Mouse (Mus musculus) embryonic facial prominence, embryonic 15.5 days (tissue): ENCODE measurements around the gene Adk. TPM values are rescaled to one million over a fixed set of nuclear protein-coding genes. Genes with fewer than 3 reads are reported as not detected.

Source experiments
- ATAC-seq: fragments of 200-750 bp; cut with Nextera tagmentation; 2 replicates; pipeline ENCODE4 v1.8.0; 2017; ENCODE audit warnings: low read depth, moderate TSS enrichment; ENCODE audit not compliant: insufficient number of reproducible peaks, low FRiP score, low TSS enrichment
- H3K27ac ChIP-seq: fragments of 300-500 bp; sonication (generic); replicated peaks from 2 replicates; pipeline ENCODE4 v1.5.1; 2015; ENCODE audit warnings: mild to moderate bottlenecking, inconsistent platforms
- H3K27me3 ChIP-seq: fragments of 300-500 bp; sonication (generic); 2 replicates; pipeline ENCODE4 v1.6.1; 2015; ENCODE audit warnings: inconsistent platforms
- H3K36me3 ChIP-seq: fragments of 300-500 bp; sonication (generic); 2 replicates; pipeline ENCODE4 v1.6.1; 2015; ENCODE audit warnings: mild to moderate bottlenecking, inconsistent platforms
- H3K4me1 ChIP-seq: fragments of 300-500 bp; sonication (generic); 2 replicates; pipeline ENCODE4 v1.6.1; 2015; ENCODE audit warnings: inconsistent platforms
- H3K4me2 ChIP-seq: fragments of 300-500 bp; sonication (generic); replicated peaks from 2 replicates; pipeline ENCODE4 v1.6.1; 2015; ENCODE audit warnings: mild to moderate bottlenecking, inconsistent platforms
- H3K4me3 ChIP-seq: fragments of 300-500 bp; sonication (generic); replicated peaks from 2 replicates; pipeline ENCODE4 v1.5.1; 2015; ENCODE audit warnings: mild to moderate bottlenecking, inconsistent platforms
- H3K9ac ChIP-seq: fragments of 300-500 bp; sonication (generic); 2 replicates; pipeline ENCODE4 v1.6.1; 2015; ENCODE audit warnings: inconsistent platforms
- H3K9me3 ChIP-seq: fragments of 300-500 bp; sonication (generic); replicated peaks from 2 replicates; pipeline ENCODE4 v1.6.1; 2016; ENCODE audit warnings: inconsistent platforms
- WGBS: fragments of 180-500 bp; shearing (Covaris S2); methylation state at CpG from one replicate; pipeline ENCODE4 v1.1.7; 2015; 5-methylcytosine and 5-hydroxymethylcytosine counted together
- polyA plus RNA-seq: library from polyadenylated mRNA; unstranded; fragments of >200 nt; fragmentation: Nextera tagmentation; extraction: Ambion mirVana; gene quantifications from 2 replicates; pipeline ENCODE4 v1.2.1, GENCODE M21; 2015

Adk gene
- polyA plus RNA-seq, 1 experiment from 2014 or later, result 139 TPM

GRCm38 (mm10) chr14:21489116-21489485, 436.7 kb downstream of the Adk start:
- ATAC-seq, result no peak
- no peak overlapping the region for H3K4me2 ChIP-seq
- 68% methylated on average over 3 of the region's 3 CpGs for WGBS
- H3K27ac ChIP-seq, result no peak overlapping the region
- no peaks in the 10 kb centered on the region for H3K36me3 ChIP-seq
- H3K9ac ChIP-seq, result no peak overlapping the region
- H3K27me3 ChIP-seq, result no peaks in the 10 kb centered on the region
- H3K4me3 ChIP-seq, result no peak overlapping the region
- H3K9me3 ChIP-seq, result no peaks in the 10 kb centered on the region
- no peaks in the 10 kb centered on the region for H3K4me1 ChIP-seq

- 75% methylated on average over 4 of the region's 4 CpGs for WGBS
Observed at GRCm38 (mm10) chr14:21490141-21490540, 437.8 kb downstream of the Adk start.

More at GRCm38 (mm10) chr14:21490141-21490540, 437.8 kb downstream of the Adk start:
- H3K27me3 ChIP-seq, result no peaks in the 10 kb centered on the region
- no peak overlapping the region for H3K4me2 ChIP-seq
- H3K27ac ChIP-seq, result no peak overlapping the region
- H3K4me3 ChIP-seq, result no peak overlapping the region
- no peak for ATAC-seq
- H3K9ac ChIP-seq, result no peak overlapping the region
- H3K4me1 ChIP-seq, result no peaks in the 10 kb centered on the region
- H3K9me3 ChIP-seq, result no peaks in the 10 kb centered on the region
- no peaks in the 10 kb centered on the region for H3K36me3 ChIP-seq

Other genes with a start within 250 kb of the Adk start
- 4.5 TPM in 2 replicates for gene Plau, start 215.9 kb upstream of the Adk start, polyA plus RNA-seq
- gene Vcl, start 123.2 kb upstream of the Adk start, polyA plus RNA-seq, result 49.6 and 51.7 TPM in 2 replicates
- gene Ap3m1, start 66 bp upstream of the Adk start, polyA plus RNA-seq, result 63.5 and 68.1 TPM in 2 replicates